Mouse (Mus musculus): Measurements from ENCODE around the gene Zfp335.

- TF ChIP-seq CTCF (IDR thresholded peaks at IDR 0.05; ENCODE audit: borderline replicate concordance, insufficient read depth, low read length) (no peak), POLR2A (IDR thresholded peaks at IDR 0.05; ENCODE audit: low read depth, low read length) (no peak)
Measured at GRCm38 (mm10) chr2:164935991-164936390, 24.4 kb upstream of the Zfp335 start.

All from embryonic fibroblast, embryonic 13.5 days (primary cell).